Mouse (Mus musculus) ES-Bruce4 (cell line): Measurements from ENCODE around the gene Dab2ip.

Experiments used
- EP300 ChIP-seq: IDR thresholded peaks from 2 replicates; pipeline ENCODE4 v1.6.1; 2011; ENCODE audit warnings: low read depth, low read length; ENCODE audit not compliant: insufficient read depth
- POLR2A ChIP-seq: IDR thresholded peaks from one replicate; pipeline ENCODE4 v1.8.1; 2011; ENCODE audit warnings: low read length; ENCODE audit not compliant: insufficient read depth

- no peak for TF ChIP-seq POLR2A
- TF ChIP-seq EP300, result no peak
Observed at GRCm38 (mm10) chr2:35652984-35653383, 94.9 kb downstream of the Dab2ip start.
